Mouse (Mus musculus): ENCODE measurements around the gene Nudcd3.

The Nudcd3 gene

DNA sequence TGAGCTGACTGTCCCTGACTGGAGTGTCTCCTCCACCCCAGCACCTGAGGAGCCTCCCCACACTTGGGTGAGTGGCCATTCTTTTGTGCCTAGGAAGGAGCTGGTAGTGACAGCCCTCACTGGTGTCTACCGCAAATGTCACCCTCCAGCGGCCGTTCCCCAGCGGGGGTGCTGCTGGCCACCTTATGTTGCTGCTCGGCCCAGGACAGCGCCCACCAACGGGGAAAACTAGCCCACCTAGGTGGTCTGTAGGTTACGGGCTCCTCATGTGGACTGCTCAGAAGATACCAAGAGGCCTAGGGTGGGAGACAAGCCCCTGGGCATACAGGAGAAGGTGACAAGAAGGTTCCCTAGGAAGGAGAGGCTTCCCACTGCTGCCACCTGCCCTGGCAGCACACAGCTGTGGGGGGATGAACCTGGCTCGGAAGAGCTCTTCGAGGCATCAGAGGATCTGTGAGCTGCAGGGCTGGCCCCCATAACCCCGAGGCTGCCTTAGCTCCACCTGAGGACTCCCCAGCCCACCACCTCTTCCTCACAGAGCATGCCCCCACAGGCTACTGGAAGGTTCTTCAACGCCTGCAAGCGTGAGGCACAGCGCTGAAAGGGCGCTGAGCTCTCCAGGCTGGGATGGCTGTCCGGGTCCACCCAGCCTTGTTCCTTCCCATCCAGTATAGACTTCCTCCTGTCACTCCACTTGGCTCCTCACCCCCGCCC lies 136.6 kb downstream of the Nudcd3 start:
- no peak for DNase-seq (ENCODE audit: low read depth, low spot score)

DNA sequence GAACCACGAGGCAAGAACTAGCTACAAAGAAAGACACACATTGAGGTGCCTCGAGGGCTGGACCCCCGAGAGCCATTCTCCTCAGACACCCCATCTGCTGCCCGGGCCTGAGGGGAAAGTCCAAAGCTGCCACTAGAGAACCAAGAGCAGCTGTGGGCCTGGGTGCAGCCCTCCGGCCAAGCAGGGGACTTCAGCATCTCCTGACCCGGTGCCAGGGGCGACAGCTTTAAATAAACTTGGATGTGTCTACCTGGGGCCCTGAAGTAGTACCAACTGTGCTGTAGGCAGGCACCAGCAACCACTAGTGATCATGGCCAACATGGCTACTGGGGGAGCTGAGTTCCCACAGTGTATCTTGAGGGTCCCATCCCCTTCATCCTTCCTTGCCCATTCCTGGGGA lies 137.2 kb downstream of the Nudcd3 start:
- DNase-seq (ENCODE audit: low read depth, low spot score), result no peak

DNA sequence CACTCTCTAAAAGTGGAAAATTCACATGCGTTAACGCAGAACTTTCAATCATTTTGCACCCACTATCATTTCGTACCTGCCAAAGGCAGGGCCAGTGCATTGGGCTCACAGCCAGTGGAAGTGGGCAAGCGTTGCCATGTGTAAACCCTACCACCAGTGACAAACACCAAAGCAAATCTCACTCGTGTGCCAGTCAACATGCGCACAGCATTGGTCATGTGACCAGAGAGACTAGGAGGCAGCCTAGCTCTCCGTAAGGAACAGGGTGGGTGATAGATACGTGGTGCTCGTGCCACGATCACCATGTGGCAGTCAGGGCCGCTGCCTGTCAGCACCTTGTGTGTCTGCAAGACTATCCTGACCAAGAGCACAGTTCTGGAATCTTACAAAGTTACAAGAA lies 137.9 kb downstream of the Nudcd3 start:
- no peak for DNase-seq (ENCODE audit: low read depth, low spot score)

DNA sequence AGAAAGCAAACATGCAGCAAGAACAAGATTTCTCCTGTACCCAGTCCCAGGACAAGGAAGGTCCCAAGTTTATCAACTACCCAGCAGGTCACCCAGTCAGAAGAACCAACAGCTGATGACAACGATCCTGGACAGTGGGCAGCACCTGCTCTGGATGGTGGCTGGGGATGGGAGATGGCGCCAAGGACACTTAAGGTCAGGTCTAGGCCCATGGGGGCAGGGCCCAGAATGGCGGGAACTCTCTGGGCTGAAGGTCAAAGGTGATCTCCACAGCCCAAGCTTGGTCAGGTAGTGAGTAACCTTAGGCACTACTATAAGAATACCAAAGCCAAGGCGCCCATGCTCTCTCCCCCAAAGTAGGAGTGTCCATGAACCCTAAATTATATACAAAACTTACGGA lies 138.3 kb downstream of the Nudcd3 start:
- no peak for DNase-seq (ENCODE audit: low read depth, low spot score)

DNA sequence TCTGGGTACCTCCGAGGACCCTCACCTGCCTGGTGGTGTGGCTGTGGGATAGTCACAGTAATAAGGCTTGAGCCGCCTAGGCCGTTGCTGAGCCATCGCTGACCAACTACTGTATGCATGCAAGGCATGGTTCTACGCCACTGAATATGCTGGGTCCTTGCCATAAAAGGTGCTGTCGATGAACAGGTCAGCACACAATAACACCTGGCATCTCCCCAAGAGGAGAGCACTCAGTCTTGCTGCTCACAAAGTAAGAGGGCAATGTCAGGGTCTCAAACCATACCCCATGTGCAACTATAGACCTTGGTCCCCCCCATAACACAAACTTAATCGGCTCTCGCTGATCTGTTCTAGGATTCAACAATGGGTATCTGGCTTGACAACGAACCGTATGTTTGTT lies 141.1 kb downstream of the Nudcd3 start:
- no peak for DNase-seq (ENCODE audit: low read depth, low spot score)
